Mouse (Mus musculus): ENCODE results near the gene Zdhhc9. TPM values are rescaled to one million over a fixed set of nuclear protein-coding genes. Genes with fewer than 3 reads are reported as not detected.

Gene Zdhhc9
- polyA plus RNA-seq, 1 experiment from 2014 or later: 3.9 TPM

- Histone ChIP-seq H3K4me1 (ENCODE audit: insufficient read depth, low read depth, low read length) (no peaks in the 10 kb centered on the region), H3K27me3 (replicated peaks; ENCODE audit: insufficient read depth, low read length) (no peaks in the 10 kb centered on the region), H3K4me3 (ENCODE audit: low read depth, low read length) (no peak overlapping the region), H3K4me2 (replicated peaks; ENCODE audit: low read depth, low read length) (no peak overlapping the region), H3K9me3 (ENCODE audit: low read length) (no peaks in the 10 kb centered on the region), H3K9ac (replicated peaks; ENCODE audit: low read depth) (no peak overlapping the region), H3K27ac (ENCODE audit: low read length) (no peak overlapping the region), H3K36me3 (ENCODE audit: insufficient read depth, low read length) (no peaks in the 10 kb centered on the region)
- ATAC-seq (no peak), DNase-seq (ENCODE audit: low spot score) (no peak)
- TF ChIP-seq EP300 (IDR thresholded peaks at IDR 0.05) (no peak), CTCF (IDR thresholded peaks at IDR 0.05) (no peak)
- WGBS: 76% methylated on average over 11 of the region's 11 CpGs
Measured at GRCm38 (mm10) chrX:48158229-48158919, 50.3 kb downstream of the Zdhhc9 start.

- DNase-seq (ENCODE audit: low spot score): no peak
- Histone ChIP-seq H3K9ac (replicated peaks; ENCODE audit: low read depth) (no peak overlapping the region), H3K4me2 (replicated peaks; ENCODE audit: low read depth, low read length) (no peak overlapping the region), H3K4me1 (ENCODE audit: insufficient read depth, low read depth, low read length) (no peaks in the 10 kb centered on the region), H3K27ac (ENCODE audit: low read length) (no peak overlapping the region), H3K27me3 (replicated peaks; ENCODE audit: insufficient read depth, low read length) (no peaks in the 10 kb centered on the region), H3K9me3 (ENCODE audit: low read length) (no peaks in the 10 kb centered on the region), H3K36me3 (ENCODE audit: insufficient read depth, low read length) (no peaks in the 10 kb centered on the region), H3K4me3 (ENCODE audit: low read depth, low read length) (no peak overlapping the region)
- no peak for ATAC-seq
- WGBS: 84% methylated on average over 8 of the region's 8 CpGs
- TF ChIP-seq CTCF (IDR thresholded peaks at IDR 0.05) (no peak), EP300 (IDR thresholded peaks at IDR 0.05) (no peak)
Measured at GRCm38 (mm10) chrX:48157396-48157795, 51.3 kb downstream of the Zdhhc9 start.

DNA sequence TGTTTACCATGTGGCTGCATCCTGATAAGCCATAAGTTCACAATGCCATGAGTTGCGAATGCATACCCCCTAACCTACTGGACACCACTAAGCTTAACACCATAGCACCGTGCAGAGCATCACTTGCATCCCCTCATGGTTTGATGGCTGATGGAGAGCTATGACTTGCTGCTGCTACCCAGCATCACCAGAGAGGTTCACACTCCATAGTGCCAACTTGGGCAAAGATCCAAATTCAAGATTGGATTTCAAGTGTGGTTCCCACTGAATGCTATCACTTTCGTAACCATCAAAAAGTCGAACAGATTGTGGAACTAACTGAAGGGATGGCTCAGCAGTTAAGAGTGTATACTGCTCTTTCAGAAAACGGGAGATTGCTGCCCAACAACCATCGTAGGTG, 53.2 kb downstream of the Zdhhc9 start:
- no peaks in the 10 kb centered on the region for H3K9me3 ChIP-seq (ENCODE audit: low read length)
- WGBS: 79% methylated on average over 6 of the region's 6 CpGs

DNA sequence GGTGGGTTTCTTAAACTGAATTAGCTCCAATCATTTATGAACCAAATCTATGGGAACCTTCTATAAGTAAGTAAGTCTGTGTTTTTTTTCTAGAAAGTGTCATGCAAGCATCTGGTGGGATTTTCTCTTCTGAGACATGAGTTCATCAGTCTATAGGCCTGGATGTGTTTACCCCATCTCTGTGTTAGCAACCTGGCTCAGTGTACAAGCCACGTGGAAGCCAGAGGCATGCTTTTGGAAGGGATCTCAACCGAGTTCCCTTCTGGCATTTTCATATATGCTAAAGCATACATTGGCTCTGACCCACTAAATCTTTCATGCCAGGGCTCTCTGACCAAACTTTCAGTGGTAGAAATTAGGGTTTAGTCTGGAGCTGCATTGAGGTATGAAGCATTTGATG, 54.7 kb downstream of the Zdhhc9 start:
- Histone ChIP-seq H3K9ac (replicated peaks; ENCODE audit: low read depth) (no peak overlapping the region), H3K27me3 (replicated peaks; ENCODE audit: insufficient read depth, low read length) (no peaks in the 10 kb centered on the region), H3K4me3 (ENCODE audit: low read depth, low read length) (no peak overlapping the region), H3K4me1 (ENCODE audit: insufficient read depth, low read depth, low read length) (no peaks in the 10 kb centered on the region), H3K4me2 (replicated peaks; ENCODE audit: low read depth, low read length) (no peak overlapping the region), H3K36me3 (ENCODE audit: insufficient read depth, low read length) (no peaks in the 10 kb centered on the region), H3K27ac (ENCODE audit: low read length) (no peak overlapping the region), H3K9me3 (ENCODE audit: low read length) (no peaks in the 10 kb centered on the region)
- no peak for TF ChIP-seq EP300 (IDR thresholded peaks at IDR 0.05)
- WGBS: 51% methylated on average over 2 of the region's 2 CpGs
- ATAC-seq (no peak), DNase-seq (ENCODE audit: low spot score) (no peak)

More for the DNA sequence above, 53.2 kb downstream of the Zdhhc9 start:
- Histone ChIP-seq H3K27ac (ENCODE audit: low read length) (no peak overlapping the region), H3K4me2 (replicated peaks; ENCODE audit: low read depth, low read length) (no peak overlapping the region), H3K9ac (replicated peaks; ENCODE audit: low read depth) (no peak overlapping the region), H3K27me3 (replicated peaks; ENCODE audit: insufficient read depth, low read length) (no peaks in the 10 kb centered on the region), H3K36me3 (ENCODE audit: insufficient read depth, low read length) (no peaks in the 10 kb centered on the region), H3K4me3 (ENCODE audit: low read depth, low read length) (no peak overlapping the region), H3K4me1 (ENCODE audit: insufficient read depth, low read depth, low read length) (no peaks in the 10 kb centered on the region)
- TF ChIP-seq CTCF (IDR thresholded peaks at IDR 0.05): no peak
- no peak for TF ChIP-seq EP300 (IDR thresholded peaks at IDR 0.05)
- DNase-seq (ENCODE audit: low spot score): no peak
- no peak for ATAC-seq

DNA sequence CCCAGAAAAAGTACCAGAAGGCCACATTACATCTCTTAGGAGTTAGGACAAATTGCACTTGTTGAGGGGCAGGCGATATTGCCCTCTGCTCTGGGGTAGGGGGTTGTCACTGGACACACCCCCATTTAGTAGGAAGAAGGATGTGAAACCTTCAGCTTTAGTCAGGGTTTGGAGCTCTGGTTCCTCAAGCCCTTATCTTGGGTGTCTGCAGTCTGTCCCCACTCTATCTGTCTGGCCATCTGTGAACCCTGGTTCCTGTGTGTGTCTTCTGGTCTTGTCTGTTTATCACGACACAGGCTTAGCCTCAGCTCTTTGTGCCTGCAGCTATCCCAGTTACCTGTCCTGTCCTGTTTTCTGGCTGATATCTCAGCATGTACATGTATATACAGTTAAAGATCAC, 55.3 kb downstream of the Zdhhc9 start:
- H3K4me2 ChIP-seq (replicated peaks; ENCODE audit: low read depth, low read length): no peak overlapping the region
- WGBS: 50% methylated on average over 2 of the region's 2 CpGs
- TF ChIP-seq CTCF (IDR thresholded peaks at IDR 0.05) (no peak), EP300 (IDR thresholded peaks at IDR 0.05) (no peak; the same call in 1 of the 2 replicates)
- ATAC-seq (peak; percentile 55), DNase-seq (ENCODE audit: low spot score) (no peak)
- no peaks in the 10 kb centered on the region for H3K36me3 ChIP-seq (ENCODE audit: insufficient read depth, low read length)
- H3K27ac ChIP-seq (ENCODE audit: low read length): no peak overlapping the region
- no peak overlapping the region for H3K9ac ChIP-seq (replicated peaks; ENCODE audit: low read depth)
- H3K4me3 ChIP-seq (ENCODE audit: low read depth, low read length): no peak overlapping the region
- no peaks in the 10 kb centered on the region for H3K9me3 ChIP-seq (ENCODE audit: low read length)
- no peaks in the 10 kb centered on the region for H3K4me1 ChIP-seq (ENCODE audit: insufficient read depth, low read depth, low read length)
- H3K27me3 ChIP-seq (replicated peaks; ENCODE audit: insufficient read depth, low read length): no peaks in the 10 kb centered on the region

GRCm38 (mm10) chrX:48152106-48152505, 56.6 kb downstream of the Zdhhc9 start:
- WGBS: 65% methylated on average over 7 of the region's 7 CpGs
- TF ChIP-seq CTCF (IDR thresholded peaks at IDR 0.05): no peak
- no peak for TF ChIP-seq EP300 (IDR thresholded peaks at IDR 0.05)
- Histone ChIP-seq H3K4me1 (ENCODE audit: insufficient read depth, low read depth, low read length) (no peaks in the 10 kb centered on the region), H3K4me2 (replicated peaks; ENCODE audit: low read depth, low read length) (no peak overlapping the region), H3K27me3 (replicated peaks; ENCODE audit: insufficient read depth, low read length) (no peaks in the 10 kb centered on the region), H3K36me3 (ENCODE audit: insufficient read depth, low read length) (no peaks in the 10 kb centered on the region), H3K27ac (ENCODE audit: low read length) (no peak overlapping the region), H3K4me3 (ENCODE audit: low read depth, low read length) (no peak overlapping the region), H3K9ac (replicated peaks; ENCODE audit: low read depth) (no peak overlapping the region), H3K9me3 (ENCODE audit: low read length) (no peaks in the 10 kb centered on the region)
- no peak for DNase-seq (ENCODE audit: low spot score)
- no peak for ATAC-seq

Measured in lung, postnatal 0 days (tissue).